8 mouse cellular contexts compared by ENCODE assay signal in the genomic region with DNA sequence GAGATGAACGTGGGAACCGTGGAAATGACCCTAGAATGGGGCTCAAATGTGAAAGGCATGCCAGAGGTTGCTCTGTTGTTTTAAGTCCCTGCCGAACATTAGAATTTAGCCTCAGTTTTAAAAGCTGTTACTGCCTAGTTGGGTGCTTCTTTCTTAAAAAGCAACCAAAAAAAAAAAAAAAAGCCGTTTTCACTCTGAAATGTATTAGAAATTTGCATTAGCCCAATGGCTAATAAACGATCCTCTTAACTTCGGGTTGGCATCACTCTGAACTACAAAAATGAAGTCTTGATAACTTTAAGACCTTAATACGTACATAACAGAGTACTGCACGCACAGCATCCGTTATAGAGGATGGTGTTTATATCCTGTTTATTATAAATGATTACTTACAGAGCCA. TPM values are rescaled to one million over a fixed set of nuclear protein-coding genes. Genes with fewer than 3 reads are reported as not detected.
DNase-seq lines count a peak whose midpoint lies in the region; ATAC-seq and TF ChIP-seq lines count a peak whose summit lies in the region.

No protein-coding gene starts in this region.

- peak overlapping the region; percentile 83 for H3K4me3 ChIP-seq in heart, adult 2 months
- peak overlapping the region; percentile 75 for H3K4me3 ChIP-seq in C2C12 (ENCODE audit: insufficient read depth, poor library complexity, severe bottlenecking)
- H3K4me3 ChIP-seq in forebrain, embryonic 13.5 days, result peak overlapping the region; percentile 93
- H3K4me3 ChIP-seq in liver, embryonic 15.5 days (replicated peaks), result peak overlapping the region; percentile 97

- no peaks in the 10 kb centered on the region for H3K9me3 ChIP-seq in forebrain, embryonic 13.5 days (replicated peaks)
- H3K9me3 ChIP-seq in liver, embryonic 15.5 days (replicated peaks), result no peaks in the 10 kb centered on the region

- intact Hi-C loops in heart, adult 2 months (cut with DNase I), result no loop called here
- intact Hi-C loops in heart, postnatal 10 days (cut with DNase I), result no loop called here

- no peaks in the 10 kb centered on the region; the same call in 1 of the 2 replicates for H3K36me3 ChIP-seq in heart, adult 2 months (ENCODE audit: control insufficient read depth, insufficient read depth, low read length)
- H3K36me3 ChIP-seq in C2C12 (ENCODE audit: control insufficient read depth, insufficient read depth), result no peaks in the 10 kb centered on the region
- no peaks in the 10 kb centered on the region for H3K36me3 ChIP-seq in forebrain, embryonic 13.5 days (ENCODE audit: poor library complexity, severe bottlenecking)
- no peaks in the 10 kb centered on the region for H3K36me3 ChIP-seq in liver, embryonic 15.5 days (replicated peaks)

- H3K9ac ChIP-seq in heart, adult 2 months (ENCODE audit: low read depth, low read length), result peak overlapping the region; percentile 76
- H3K9ac ChIP-seq in forebrain, embryonic 13.5 days, result peak overlapping the region; percentile 98
- peak overlapping the region; percentile 87 for H3K9ac ChIP-seq in liver, embryonic 15.5 days

- no peak for DNase-seq in heart, adult 2 months
- no peak for DNase-seq in heart, postnatal 10 days
- no peak for DNase-seq in urinary bladder, adult 18-20 months (ENCODE audit: low spot score in 2 of 2)
- no peak for DNase-seq in left cerebral cortex, adult 8-10 months (ENCODE audit: low spot score in 2 of 2)
- no peak for DNase-seq in lung, postnatal 25 days (ENCODE audit: low spot score)

- no peak for TF ChIP-seq POLR2A in heart, adult 2 months (IDR thresholded peaks at IDR 0.05; ENCODE audit: insufficient read depth, low read depth, low read length)

- H3K4me2 ChIP-seq in forebrain, embryonic 13.5 days, result peak overlapping the region; percentile 82
- H3K4me2 ChIP-seq in liver, embryonic 15.5 days, result peak overlapping the region; percentile 100

- H3K79me2 ChIP-seq in heart, adult 2 months (replicated peaks; ENCODE audit: control insufficient read depth, insufficient read depth, low read length), result no peaks in the 10 kb centered on the region; the same call in 1 of the 2 replicates
- peaks cover 26% of the 10 kb centered on the region for H3K79me2 ChIP-seq in C2C12 (ENCODE audit: control insufficient read depth, insufficient read depth)

- no peak for TF ChIP-seq EP300 in heart, adult 2 months (IDR thresholded peaks at IDR 0.05; ENCODE audit: insufficient read depth, low read depth, low read length)

- peak overlapping the region; percentile 82 for H3ac ChIP-seq in C2C12 (ENCODE audit: control insufficient read depth, insufficient read length, low read depth)

- ATAC-seq in forebrain, embryonic 13.5 days, result no peak
- no peak for ATAC-seq in liver, embryonic 15.5 days (ENCODE audit: insufficient read depth)

- H3K27ac ChIP-seq in heart, adult 2 months, result peak overlapping the region; percentile 96
- peak overlapping the region; percentile 100 for H3K27ac ChIP-seq in forebrain, embryonic 13.5 days
- peak overlapping the region; percentile 98 for H3K27ac ChIP-seq in liver, embryonic 15.5 days (replicated peaks)

- peaks cover 10% of the 10 kb centered on the region for H3K79me3 ChIP-seq in C2C12 (ENCODE audit: low read depth)

- no peak for TF ChIP-seq CTCF in heart, adult 2 months (IDR thresholded peaks at IDR 0.05)
- TF ChIP-seq CTCF in C2C12 (IDR thresholded peaks at IDR 0.05; ENCODE audit: control insufficient read depth, insufficient read depth, insufficient read length), result no peak

- H3K4me1 ChIP-seq in heart, adult 2 months (ENCODE audit: control insufficient read depth, insufficient read depth, low read length), result peaks cover 2% of the 10 kb centered on the region
- H3K4me1 ChIP-seq in forebrain, embryonic 13.5 days, result peaks cover 22% of the 10 kb centered on the region
- peaks cover 28% of the 10 kb centered on the region for H3K4me1 ChIP-seq in liver, embryonic 15.5 days (replicated peaks)

- 10% methylated on average over 9 of the region's 9 CpGs for WGBS in heart, adult 2 months
- 8% methylated on average over 9 of the region's 9 CpGs for WGBS in forebrain, embryonic 13.5 days
- 8% methylated on average over 9 of the region's 9 CpGs for WGBS in liver, embryonic 15.5 days (ENCODE audit: insufficient replicate concordance)

- H3K27me3 ChIP-seq in heart, adult 2 months (ENCODE audit: control insufficient read depth, insufficient read depth, low read length), result no peaks in the 10 kb centered on the region
- H3K27me3 ChIP-seq in C2C12 (ENCODE audit: control insufficient read depth, insufficient read depth, insufficient read length), result no peaks in the 10 kb centered on the region
- no peaks in the 10 kb centered on the region for H3K27me3 ChIP-seq in forebrain, embryonic 13.5 days
- no peaks in the 10 kb centered on the region for H3K27me3 ChIP-seq in liver, embryonic 15.5 days

TF ChIP-seq in C2C12, 6 proteins besides CTCF, POLR2A, EP300 and RAD21:
- no peak for TF ChIP-seq USF1 (IDR thresholded peaks at IDR 0.05; ENCODE audit: low read depth)
- no peak for TF ChIP-seq MYOD1 (IDR thresholded peaks at IDR 0.05; ENCODE audit: control insufficient read depth, insufficient read length, low read depth)

RNA-seq across cellular contexts. Expression of gene Elf2, which starts 1.7 kb away (rescaled TPM):
- 10 to 100 TPM; 55.7 to 56.9 TPM for total RNA-seq in heart, adult 2 months (2021)
- 25.6 and 38.1 TPM in 2 replicates for polyA plus RNA-seq in heart, adult 2 months (2012; rRNA removed)
- total RNA-seq in heart, postnatal 10 days (2021), result 10 to 100 TPM; 79.8 to 85.1 TPM
- polyA plus RNA-seq in C2C12 (2012; fragmentation: generic; extraction: Trizol), result 19.5 TPM
- 55.9 and 60.1 TPM in 2 replicates for polyA plus RNA-seq in forebrain, embryonic 13.5 days (2015; fragmentation: Nextera tagmentation; extraction: Ambion mirVana)
- 22.3 and 22.6 TPM in 2 replicates for polyA plus RNA-seq in liver, embryonic 15.5 days (2015; fragmentation: Nextera tagmentation; extraction: Ambion mirVana)
- 10 to 100 TPM; 57.8 to 67.7 (median 60.8) TPM for total RNA-seq in left cerebral cortex, adult 8-10 months (2022)

RNA-seq across cellular contexts. Expression of gene Mgarp, which starts 54.4 kb away (rescaled TPM):
- under 1 TPM in 1 of 2 experiments, not detected in 1; 0.70 TPM for total RNA-seq in heart, adult 2 months (2021)
- polyA plus RNA-seq in heart, adult 2 months (2012; rRNA removed), result 0.12 and 0.41 TPM in 2 replicates
- total RNA-seq in heart, postnatal 10 days (2021), result under 1 TPM; 0.42 to 0.48 TPM
- 0.23 TPM for polyA plus RNA-seq in C2C12 (2012; fragmentation: generic; extraction: Trizol)
- polyA plus RNA-seq in forebrain, embryonic 13.5 days (2015; fragmentation: Nextera tagmentation; extraction: Ambion mirVana), result 1.5 and 2.2 TPM in 2 replicates
- polyA plus RNA-seq in liver, embryonic 15.5 days (2015; fragmentation: Nextera tagmentation; extraction: Ambion mirVana), result 1.3 and 1.9 TPM in 2 replicates
- under 1 TPM in 2 of 4 experiments, not detected in 2; 0.42 to 0.59 TPM for total RNA-seq in left cerebral cortex, adult 8-10 months (2022)
